Mouse (Mus musculus): Measurements from ENCODE around the gene Slc6a16.
"Not testable (repeated sequence)": the region's sequence is repeated elsewhere in the genome, so short reads cannot be mapped to it uniquely, and the experiment has no call there.

Gene Slc6a16

GRCm38 (mm10) chr7:45253806-45254205 is 12.9 kb downstream of the Slc6a16 start:
- no peak for DNase-seq (ENCODE audit: low read depth, low spot score)

- not testable (repeated sequence) for DNase-seq (ENCODE audit: low read depth, low spot score)
Measured at GRCm38 (mm10) chr7:45255822-45256221, 14.9 kb downstream of the Slc6a16 start.

- peak; percentile 35 for DNase-seq (ENCODE audit: low read depth, low spot score)
Measured at GRCm38 (mm10) chr7:45257063-45257840, 16.4 kb downstream of the Slc6a16 start.

GRCm38 (mm10) chr7:45259281-45259680 is 18.4 kb downstream of the Slc6a16 start:
- DNase-seq (ENCODE audit: low read depth, low spot score), result no peak

- no peak for DNase-seq (ENCODE audit: low read depth, low spot score)
Measured at GRCm38 (mm10) chr7:45262266-45262665, 21.4 kb downstream of the Slc6a16 start.

GRCm38 (mm10) chr7:45263006-45263607 is 22.2 kb downstream of the Slc6a16 start:
- no peak for DNase-seq (ENCODE audit: low read depth, low spot score)

GRCm38 (mm10) chr7:45264348-45264747 is 23.5 kb downstream of the Slc6a16 start:
- DNase-seq (ENCODE audit: low read depth, low spot score), result no peak

- DNase-seq (ENCODE audit: low read depth, low spot score), result no peak
Measured at GRCm38 (mm10) chr7:45265518-45265917, 24.6 kb downstream of the Slc6a16 start.

GRCm38 (mm10) chr7:45272786-45273412 is 32.0 kb downstream of the Slc6a16 start:
- DNase-seq (ENCODE audit: low read depth, low spot score), result peak; percentile 76

- DNase-seq (ENCODE audit: low read depth, low spot score), result no peak
Measured at GRCm38 (mm10) chr7:45273672-45274071, 32.8 kb downstream of the Slc6a16 start.

- DNase-seq (ENCODE audit: low read depth, low spot score), result peak; percentile 90
Measured at GRCm38 (mm10) chr7:45277136-45277760, 36.4 kb downstream of the Slc6a16 start, which contains the start of gene Slc6a21. Gene Slc6a21, plus strand, starts transcription at chr7:45277513.

- DNase-seq (ENCODE audit: low read depth, low spot score), result no peak
Measured at GRCm38 (mm10) chr7:45286486-45286885, 45.6 kb downstream of the Slc6a16 start.

- DNase-seq (ENCODE audit: low read depth, low spot score), result no peak
Measured at GRCm38 (mm10) chr7:45296626-45297025, 55.7 kb downstream of the Slc6a16 start.

- DNase-seq (ENCODE audit: low read depth, low spot score), result peak; percentile 72
Measured at GRCm38 (mm10) chr7:45297563-45297962, 56.7 kb downstream of the Slc6a16 start.

- peak; percentile 80 for DNase-seq (ENCODE audit: low read depth, low spot score)
Measured at GRCm38 (mm10) chr7:45299752-45300151, 58.9 kb downstream of the Slc6a16 start.

- DNase-seq (ENCODE audit: low read depth, low spot score), result peak; percentile 78
Measured at GRCm38 (mm10) chr7:45300270-45300669, 59.4 kb downstream of the Slc6a16 start.

- DNase-seq (ENCODE audit: low read depth, low spot score), result no peak
Measured at GRCm38 (mm10) chr7:45302626-45303025, 61.7 kb downstream of the Slc6a16 start.

GRCm38 (mm10) chr7:45304869-45305268 is 64.0 kb downstream of the Slc6a16 start:
- peak; percentile 67 for DNase-seq (ENCODE audit: low read depth, low spot score)

- peak; percentile 93 for DNase-seq (ENCODE audit: low read depth, low spot score)
Measured at GRCm38 (mm10) chr7:45305275-45305674, 64.4 kb downstream of the Slc6a16 start.

GRCm38 (mm10) chr7:45308551-45309240 is 67.8 kb downstream of the Slc6a16 start:
- DNase-seq (ENCODE audit: low read depth, low spot score), result peak; percentile 57

- peak; percentile 90 for DNase-seq (ENCODE audit: low read depth, low spot score)
Measured at GRCm38 (mm10) chr7:45309455-45309854, 68.6 kb downstream of the Slc6a16 start.
